Comparison of ENCODE assay signal across 22 mouse cellular contexts in the genomic region with DNA sequence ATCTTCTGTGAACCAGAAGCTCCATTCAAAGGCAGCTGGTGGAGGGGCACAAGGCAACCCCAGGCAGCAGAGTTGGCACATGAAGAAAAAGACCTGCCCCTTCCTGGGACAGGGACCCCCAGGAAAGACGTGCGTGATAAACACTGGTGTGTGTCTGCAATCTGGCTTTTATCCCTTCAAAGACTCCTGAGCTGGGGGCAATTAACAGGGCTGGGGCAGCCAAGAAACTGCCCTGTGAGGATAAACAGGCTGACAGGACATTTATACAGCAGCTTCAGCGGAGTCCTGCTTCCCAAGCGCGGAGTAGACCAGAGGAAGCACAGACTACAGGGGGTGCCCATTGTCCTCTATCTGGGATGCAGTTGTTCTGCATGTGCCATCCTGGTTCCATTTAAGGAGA.
DNase-seq lines count a peak whose midpoint lies in the region; ATAC-seq and TF ChIP-seq lines count a peak whose summit lies in the region.
"Had no signal": no experiment of that assay in that cellular context is flagged by ENCODE, and none has a peak within 500 bp of the region (broad histone marks: within the 10 kb centered on the region; RNA-seq: fewer than 3 reads in every experiment).

No protein-coding gene starts in this region.

- no peaks in the 10 kb centered on the region for H3K36me3 ChIP-seq in forebrain, embryonic 16.5 days (ENCODE audit: control insufficient read depth, insufficient read depth)
- H3K36me3 ChIP-seq in forebrain, embryonic 15.5 days = no peaks in the 10 kb centered on the region
- H3K36me3 ChIP-seq in lung, embryonic 14.5 days (ENCODE audit: insufficient read depth) = no peaks in the 10 kb centered on the region
- no peaks in the 10 kb centered on the region for H3K36me3 ChIP-seq in stomach, embryonic 14.5 days (ENCODE audit: control insufficient read depth, insufficient read depth, low read length)
- no peaks in the 10 kb centered on the region for H3K36me3 ChIP-seq in stomach, postnatal 0 days (ENCODE audit: control insufficient read depth, insufficient read depth, low read length)
- H3K36me3 ChIP-seq in kidney, embryonic 15.5 days = no peaks in the 10 kb centered on the region
- H3K36me3 ChIP-seq: embryonic facial prominence, embryonic 12.5 days; hindbrain, embryonic 15.5 days; limb, embryonic 10.5 days; liver, embryonic 15.5 days; midbrain, embryonic 13.5 days had no signal

- TF ChIP-seq CTCF in lung, embryonic 14.5 days (IDR thresholded peaks at IDR 0.05; ENCODE audit: low read depth) = 0 out of 2 replicates have a peak, but pooled peaks have one; percentile 10
- TF ChIP-seq CTCF in stomach, postnatal 0 days (IDR thresholded peaks at IDR 0.05; ENCODE audit: low read depth) = no peak

- DNase-seq in lung, embryonic 14.5 days = peak; percentile 79
- no peak for DNase-seq in lung, postnatal 25 days (ENCODE audit: low spot score)
- no peak for DNase-seq in stomach, postnatal 0 days (ENCODE audit: low spot score)
- DNase-seq in cerebellum, adult 11 months = no peak
- DNase-seq: adrenal gland, postnatal 25 days; cerebellum, adult 9-11 months; gastrocnemius, postnatal 25 days; heart, adult 2 months; heart, postnatal 36 days; kidney, adult 18-20 months; kidney, postnatal 10 days; liver had no signal

- no peaks in the 10 kb centered on the region for H3K27me3 ChIP-seq in forebrain, embryonic 16.5 days (replicated peaks; ENCODE audit: control insufficient read depth, insufficient read depth, low read length)
- H3K27me3 ChIP-seq in forebrain, embryonic 15.5 days = no peaks in the 10 kb centered on the region
- no peaks in the 10 kb centered on the region for H3K27me3 ChIP-seq in lung, embryonic 14.5 days (ENCODE audit: insufficient read depth, low read length)
- H3K27me3 ChIP-seq in stomach, embryonic 14.5 days (ENCODE audit: control insufficient read depth, insufficient read depth, low read length) = no peaks in the 10 kb centered on the region
- no peaks in the 10 kb centered on the region; the same call in 1 of the 2 replicates for H3K27me3 ChIP-seq in stomach, postnatal 0 days (ENCODE audit: control insufficient read depth, insufficient read depth, low read length)
- no peaks in the 10 kb centered on the region for H3K27me3 ChIP-seq in kidney, embryonic 15.5 days
- H3K27me3 ChIP-seq: embryonic facial prominence, embryonic 12.5 days; hindbrain, embryonic 15.5 days; liver, embryonic 15.5 days had no signal

- 0 out of 2 replicates have a peak, but pooled peaks cover 5% of the 10 kb centered on the region for H3K4me1 ChIP-seq in forebrain, embryonic 16.5 days (replicated peaks; ENCODE audit: control insufficient read depth, insufficient read depth, low read length)
- peaks cover 8% of the 10 kb centered on the region; the same call in 1 of the 2 replicates for H3K4me1 ChIP-seq in forebrain, embryonic 15.5 days
- H3K4me1 ChIP-seq in lung, embryonic 14.5 days (ENCODE audit: insufficient read depth) = peaks cover 17% of the 10 kb centered on the region
- peaks cover 28% of the 10 kb centered on the region for H3K4me1 ChIP-seq in stomach, embryonic 14.5 days (ENCODE audit: control insufficient read depth, insufficient read depth, low read length)
- H3K4me1 ChIP-seq in stomach, postnatal 0 days (replicated peaks; ENCODE audit: control insufficient read depth, insufficient read depth) = no peaks in the 10 kb centered on the region
- peaks cover 11% of the 10 kb centered on the region; the same call in 1 of the 2 replicates for H3K4me1 ChIP-seq in kidney, embryonic 15.5 days
- H3K4me1 ChIP-seq: hindbrain, embryonic 15.5 days had no signal

- H3K4me2 ChIP-seq in forebrain, embryonic 16.5 days (ENCODE audit: low read length) = no peak overlapping the region
- no peak overlapping the region for H3K4me2 ChIP-seq in forebrain, embryonic 15.5 days (replicated peaks)
- H3K4me2 ChIP-seq in lung, embryonic 14.5 days = peak overlapping the region; percentile 34; the same call in 1 of the 2 replicates
- 0 out of 2 replicates have a peak overlapping the region, but pooled peaks have one; percentile 2 for H3K4me2 ChIP-seq in stomach, embryonic 14.5 days (replicated peaks; ENCODE audit: low read depth, low read length)
- no peak overlapping the region for H3K4me2 ChIP-seq in stomach, postnatal 0 days (replicated peaks; ENCODE audit: low read depth)
- no peak overlapping the region for H3K4me2 ChIP-seq in kidney, embryonic 15.5 days
- H3K4me2 ChIP-seq: embryonic facial prominence, embryonic 12.5 days; hindbrain, embryonic 15.5 days; liver, embryonic 15.5 days; midbrain, embryonic 13.5 days had no signal

- H3K27ac ChIP-seq in forebrain, embryonic 16.5 days (ENCODE audit: low read length) = no peak overlapping the region
- H3K27ac ChIP-seq in forebrain, embryonic 15.5 days (replicated peaks) = no peak overlapping the region
- H3K27ac ChIP-seq in lung, embryonic 14.5 days (ENCODE audit: low read depth) = 0 out of 2 replicates have a peak overlapping the region, but pooled peaks have one; percentile 22
- 0 out of 2 replicates have a peak overlapping the region, but pooled peaks have one; percentile 22 for H3K27ac ChIP-seq in stomach, embryonic 14.5 days (ENCODE audit: low read length)
- H3K27ac ChIP-seq in stomach, postnatal 0 days (replicated peaks) = no peak overlapping the region
- H3K27ac ChIP-seq in kidney, embryonic 15.5 days = no peak overlapping the region
- H3K27ac ChIP-seq: embryonic facial prominence, embryonic 12.5 days; heart, adult 2 months; hindbrain, embryonic 15.5 days; limb, embryonic 10.5 days; liver, embryonic 15.5 days; midbrain, embryonic 13.5 days had no signal

- no peak overlapping the region for H3K9ac ChIP-seq in forebrain, embryonic 16.5 days (replicated peaks; ENCODE audit: low read depth, low read length)
- H3K9ac ChIP-seq in forebrain, embryonic 15.5 days (replicated peaks) = no peak overlapping the region
- H3K9ac ChIP-seq in lung, embryonic 14.5 days = no peak overlapping the region
- H3K9ac ChIP-seq in stomach, embryonic 14.5 days (replicated peaks; ENCODE audit: low read depth, low read length) = no peak overlapping the region
- H3K9ac ChIP-seq in stomach, postnatal 0 days (ENCODE audit: low read length) = no peak overlapping the region
- no peak overlapping the region for H3K9ac ChIP-seq in kidney, embryonic 15.5 days
- H3K9ac ChIP-seq: embryonic facial prominence, embryonic 12.5 days; hindbrain, embryonic 15.5 days; liver, embryonic 15.5 days; midbrain, embryonic 13.5 days had no signal

- 0 out of 2 replicates have a peak, but pooled peaks have one; percentile 33 for ATAC-seq in forebrain, embryonic 16.5 days
- no peak for ATAC-seq in forebrain, embryonic 15.5 days (replicated peaks)
- peak; percentile 64 for ATAC-seq in lung, embryonic 14.5 days (ENCODE audit: insufficient read depth)
- peak; percentile 68; the same call in 1 of the 2 replicates for ATAC-seq in stomach, embryonic 14.5 days (ENCODE audit: insufficient number of reproducible peaks, insufficient read depth, low FRiP score, low read depth)
- no peak for ATAC-seq in stomach, postnatal 0 days (ENCODE audit: low FRiP score, low TSS enrichment)
- ATAC-seq in kidney, embryonic 15.5 days (replicated peaks; ENCODE audit: low FRiP score) = no peak
- ATAC-seq: midbrain, embryonic 13.5 days had no signal

- no peak for TF ChIP-seq EP300 in stomach, postnatal 0 days (optimal IDR thresholded peaks at IDR 0.05)

- 32% methylated on average over 5 of the region's 5 CpGs for WGBS in forebrain, embryonic 16.5 days
- 38% methylated on average over 5 of the region's 5 CpGs for WGBS in forebrain, embryonic 15.5 days
- WGBS in lung, embryonic 14.5 days = 13% methylated on average over 5 of the region's 5 CpGs
- WGBS in stomach, embryonic 14.5 days = 21% methylated on average over 5 of the region's 5 CpGs
- 27% methylated on average over 5 of the region's 5 CpGs for WGBS in stomach, postnatal 0 days
- 34% methylated on average over 5 of the region's 5 CpGs for WGBS in kidney, embryonic 15.5 days

- no peak overlapping the region for H3K4me3 ChIP-seq in forebrain, embryonic 16.5 days (replicated peaks; ENCODE audit: low read length)
- no peak overlapping the region for H3K4me3 ChIP-seq in forebrain, embryonic 15.5 days
- H3K4me3 ChIP-seq in lung, embryonic 14.5 days (ENCODE audit: low read depth, low read length) = no peak overlapping the region
- H3K4me3 ChIP-seq in stomach, embryonic 14.5 days (ENCODE audit: low read depth, low read length) = no peak overlapping the region
- H3K4me3 ChIP-seq in stomach, postnatal 0 days (ENCODE audit: low read depth, low read length) = no peak overlapping the region
- H3K4me3 ChIP-seq in kidney, embryonic 15.5 days (replicated peaks) = no peak overlapping the region
- H3K4me3 ChIP-seq: embryonic facial prominence, embryonic 12.5 days; erythroblast, embryonic 14.5 days; heart, adult 2 months; hindbrain, embryonic 15.5 days; limb, embryonic 10.5 days; liver, embryonic 15.5 days; midbrain, embryonic 13.5 days had no signal

- H3K9me3 ChIP-seq in forebrain, embryonic 16.5 days (ENCODE audit: control insufficient read depth, low read length) = no peaks in the 10 kb centered on the region
- H3K9me3 ChIP-seq in forebrain, embryonic 15.5 days = no peaks in the 10 kb centered on the region
- no peaks in the 10 kb centered on the region for H3K9me3 ChIP-seq in lung, embryonic 14.5 days (ENCODE audit: low read depth, low read length)
- no peaks in the 10 kb centered on the region for H3K9me3 ChIP-seq in stomach, embryonic 14.5 days (ENCODE audit: control insufficient read depth, low read depth, low read length)
- H3K9me3 ChIP-seq in stomach, postnatal 0 days (ENCODE audit: control insufficient read depth, low read length) = no peaks in the 10 kb centered on the region
- no peaks in the 10 kb centered on the region for H3K9me3 ChIP-seq in kidney, embryonic 15.5 days (replicated peaks)
- H3K9me3 ChIP-seq: embryonic facial prominence, embryonic 12.5 days; hindbrain, embryonic 15.5 days; limb, embryonic 10.5 days; liver, embryonic 15.5 days; midbrain, embryonic 13.5 days had no signal

Comparison
In these comparisons a context has a peak if more than half of its experiments do, and no peak if none do; other contexts are left out.
1. ATAC-seq: peak in forebrain, embryonic 16.5 days (single experiment), lung, embryonic 14.5 days (single experiment) and stomach, embryonic 14.5 days (single experiment); none in forebrain, embryonic 15.5 days (single experiment), stomach, postnatal 0 days (single experiment) and kidney, embryonic 15.5 days (single experiment).
2. H3K27ac ChIP-seq: peak in lung, embryonic 14.5 days (single experiment) and stomach, embryonic 14.5 days (single experiment); none in forebrain, embryonic 16.5 days (single experiment), forebrain, embryonic 15.5 days (single experiment), stomach, postnatal 0 days (single experiment) and kidney, embryonic 15.5 days (single experiment).
3. H3K4me2 ChIP-seq: peak in lung, embryonic 14.5 days (single experiment) and stomach, embryonic 14.5 days (single experiment); none in forebrain, embryonic 16.5 days (single experiment), forebrain, embryonic 15.5 days (single experiment), stomach, postnatal 0 days (single experiment) and kidney, embryonic 15.5 days (single experiment).